Mouse (Mus musculus) heart, postnatal 0 days (tissue): ENCODE results near the gene Gps2.

Source experiments
- CTCF ChIP-seq: IDR thresholded peaks from 2 replicates; pipeline ENCODE4 v1.5.1; 2016; ENCODE audit warnings: antibody characterized with exemption, control low read depth, low read depth
- EP300 ChIP-seq: IDR thresholded peaks from 2 replicates; pipeline ENCODE4 v1.6.1; 2016; ENCODE audit warnings: antibody characterized with exemption, low read depth

- TF ChIP-seq CTCF (no peak), EP300 (no peak)
Observed at GRCm38 (mm10) chr11:69945216-69945615, 31.5 kb downstream of the Gps2 start.
